Mouse (Mus musculus) heart, embryonic 15.5 days (tissue): ENCODE data around the gene Cend1. TPM values are rescaled to one million over a fixed set of nuclear protein-coding genes. Genes with fewer than 3 reads are reported as not detected.
A peak's percentile ranks its signal among the peaks of the same experiment; 100 is the strongest.

Source experiments
- ATAC-seq: fragments of 200-750 bp; cut with Nextera tagmentation; replicated peaks from 2 replicates; pipeline ENCODE4 v1.8.0; 2017; ENCODE audit warnings: low read depth, moderate TSS enrichment; ENCODE audit not compliant: insufficient number of reproducible peaks, insufficient read depth, low FRiP score
- H3K27ac ChIP-seq: fragments of 300-500 bp; sonication (generic); 2 replicates; pipeline ENCODE4 v1.5.1; 2015; ENCODE audit warnings: mild to moderate bottlenecking, inconsistent platforms
- H3K27me3 ChIP-seq: fragments of 300-500 bp; sonication (generic); 2 replicates; pipeline ENCODE4 v1.6.1; 2015; ENCODE audit warnings: inconsistent platforms
- H3K36me3 ChIP-seq: fragments of 300-500 bp; sonication (generic); 2 replicates; pipeline ENCODE4 v1.6.1; 2015; ENCODE audit warnings: mild to moderate bottlenecking, inconsistent platforms
- H3K4me1 ChIP-seq: fragments of 300-500 bp; sonication (generic); replicated peaks from 2 replicates; pipeline ENCODE4 v1.6.1; 2015; ENCODE audit warnings: inconsistent platforms
- H3K4me2 ChIP-seq: fragments of 300-500 bp; sonication (generic); 2 replicates; pipeline ENCODE4 v1.6.1; 2015; ENCODE audit warnings: inconsistent platforms, mild to moderate bottlenecking, moderate library complexity
- H3K4me3 ChIP-seq: fragments of 300-500 bp; sonication (generic); 2 replicates; pipeline ENCODE4 v1.5.1; 2015; ENCODE audit warnings: mild to moderate bottlenecking, inconsistent platforms
- H3K9ac ChIP-seq: fragments of 300-500 bp; sonication (generic); 2 replicates; pipeline ENCODE4 v1.6.1; 2015; ENCODE audit warnings: mild to moderate bottlenecking, inconsistent platforms
- H3K9me3 ChIP-seq: fragments of 300-500 bp; sonication (generic); replicated peaks from 2 replicates; pipeline ENCODE4 v1.6.1; 2016; ENCODE audit warnings: inconsistent platforms
- WGBS: fragments of 180-500 bp; shearing (Covaris S2); methylation state at CpG from one replicate; pipeline ENCODE4 v1.1.7; 2015; ENCODE audit warnings: mixed read lengths; 5-methylcytosine and 5-hydroxymethylcytosine counted together
- polyA plus RNA-seq: library from polyadenylated mRNA; unstranded; fragments of >200 nt; fragmentation: Nextera tagmentation; extraction: Ambion mirVana; gene quantifications from 2 replicates; pipeline ENCODE4 v1.2.1, GENCODE M21; 2015

Gene Cend1
- polyA plus RNA-seq, 1 experiment from 2014 or later: 4.5 TPM

- ATAC-seq: no peak
- peaks cover 51% of the 10 kb centered on the region for H3K4me1 ChIP-seq
- H3K27me3 ChIP-seq: no peaks in the 10 kb centered on the region
- no peak overlapping the region for H3K27ac ChIP-seq
- H3K9ac ChIP-seq: no peak overlapping the region
- H3K36me3 ChIP-seq: peaks cover 14% of the 10 kb centered on the region
- 27% methylated on average over 6 of the region's 6 CpGs for WGBS
- no peaks in the 10 kb centered on the region for H3K9me3 ChIP-seq
- no peak overlapping the region for H3K4me3 ChIP-seq
- no peak overlapping the region for H3K4me2 ChIP-seq
These were observed 11.3 kb upstream of the Cend1 start for GRCm38 (mm10) chr7:141440613-141441012.

GRCm38 (mm10) chr7:141439811-141440210 lies 10.5 kb upstream of the Cend1 start:
- Histone ChIP-seq H3K4me2 (no peak overlapping the region), H3K27me3 (no peaks in the 10 kb centered on the region), H3K4me3 (no peak overlapping the region), H3K27ac (no peak overlapping the region), H3K4me1 (peaks cover 57% of the 10 kb centered on the region), H3K9ac (no peak overlapping the region), H3K36me3 (peaks cover 14% of the 10 kb centered on the region), H3K9me3 (no peaks in the 10 kb centered on the region)
- ATAC-seq: no peak
- WGBS: 95% methylated on average over 11 of the region's 11 CpGs

- no peaks in the 10 kb centered on the region for H3K9me3 ChIP-seq
- WGBS: 94% methylated on average over 10 of the region's 10 CpGs
- H3K4me3 ChIP-seq: no peak overlapping the region
- no peak for ATAC-seq
- peaks cover 61% of the 10 kb centered on the region for H3K4me1 ChIP-seq
- peaks cover 14% of the 10 kb centered on the region for H3K36me3 ChIP-seq
- no peaks in the 10 kb centered on the region for H3K27me3 ChIP-seq
- no peak overlapping the region; the same call in 1 of the 2 replicates for H3K9ac ChIP-seq
- no peak overlapping the region for H3K4me2 ChIP-seq
- no peak overlapping the region for H3K27ac ChIP-seq
These were observed 9.9 kb upstream of the Cend1 start for GRCm38 (mm10) chr7:141439140-141439679.

GRCm38 (mm10) chr7:141438201-141438968 lies 9.1 kb upstream of the Cend1 start:
- no peak for ATAC-seq
- Histone ChIP-seq H3K9me3 (no peaks in the 10 kb centered on the region), H3K27me3 (no peaks in the 10 kb centered on the region), H3K4me3 (no peak overlapping the region), H3K4me2 (no peak overlapping the region), H3K9ac (no peak overlapping the region), H3K27ac (no peak overlapping the region), H3K4me1 (peaks cover 62% of the 10 kb centered on the region), H3K36me3 (peaks cover 15% of the 10 kb centered on the region)
- 91% methylated on average over 12 of the region's 12 CpGs for WGBS

GRCm38 (mm10) chr7:141437178-141438120 lies 8.2 kb upstream of the Cend1 start, which contains the start of gene Slc25a22:
Gene Slc25a22 (minus strand): TSS chr7:141437892.
- Histone ChIP-seq H3K9ac (peak within 1 kb of the TSS; percentile 71), H3K4me2 (peak within 1 kb of the TSS; percentile 89), H3K27ac (peak within 1 kb of the TSS; percentile 57), H3K36me3 (peaks cover 22% of the 10 kb centered on the region), H3K27me3 (no peaks in the 10 kb centered on the region), H3K4me3 (peak within 1 kb of the TSS; percentile 63), H3K9me3 (no peaks in the 10 kb centered on the region), H3K4me1 (peaks cover 55% of the 10 kb centered on the region)
- WGBS: 6% methylated on average over 53 of the region's 53 CpGs
- peak; percentile 68 for ATAC-seq

GRCm38 (mm10) chr7:141436523-141436892 lies 7.2 kb upstream of the Cend1 start:
- no peaks in the 10 kb centered on the region for H3K27me3 ChIP-seq
- no peak for ATAC-seq
- H3K27ac ChIP-seq: no peak overlapping the region
- peaks cover 22% of the 10 kb centered on the region for H3K36me3 ChIP-seq
- peak overlapping the region; percentile 71; the same call in 1 of the 2 replicates for H3K9ac ChIP-seq
- no peaks in the 10 kb centered on the region for H3K9me3 ChIP-seq
- peaks cover 50% of the 10 kb centered on the region for H3K4me1 ChIP-seq
- WGBS: 65% methylated on average over 2 of the region's 2 CpGs
- H3K4me2 ChIP-seq: peak overlapping the region; percentile 89
- peak overlapping the region; percentile 63 for H3K4me3 ChIP-seq

- Histone ChIP-seq H3K4me1 (peaks cover 47% of the 10 kb centered on the region), H3K9me3 (no peaks in the 10 kb centered on the region), H3K36me3 (peaks cover 22% of the 10 kb centered on the region), H3K4me3 (no peak overlapping the region), H3K27ac (no peak overlapping the region), H3K27me3 (no peaks in the 10 kb centered on the region), H3K4me2 (peak overlapping the region; percentile 86), H3K9ac (no peak overlapping the region)
- ATAC-seq: no peak
- 83% methylated on average over 9 of the region's 9 CpGs for WGBS
These were observed 6.7 kb upstream of the Cend1 start for GRCm38 (mm10) chr7:141435856-141436522.

- Histone ChIP-seq H3K9me3 (no peaks in the 10 kb centered on the region), H3K4me1 (peaks cover 43% of the 10 kb centered on the region), H3K4me3 (peak overlapping the region; percentile 58), H3K27me3 (no peaks in the 10 kb centered on the region), H3K9ac (peak overlapping the region; percentile 61), H3K4me2 (peak overlapping the region; percentile 86), H3K27ac (peak overlapping the region; percentile 69), H3K36me3 (peaks cover 22% of the 10 kb centered on the region)
- 0 out of 2 replicates have a peak, but pooled peaks have one; percentile 11 for ATAC-seq
- 4% methylated on average over 17 of the region's 17 CpGs for WGBS
These were observed 6.0 kb upstream of the Cend1 start for GRCm38 (mm10) chr7:141435129-141435855.

GRCm38 (mm10) chr7:141434464-141434863 lies 5.2 kb upstream of the Cend1 start:
- Histone ChIP-seq H3K9ac (peak overlapping the region; percentile 61), H3K27me3 (no peaks in the 10 kb centered on the region), H3K27ac (peak overlapping the region; percentile 69), H3K9me3 (no peaks in the 10 kb centered on the region), H3K4me2 (peak overlapping the region; percentile 86), H3K4me1 (peaks cover 51% of the 10 kb centered on the region), H3K36me3 (peaks cover 22% of the 10 kb centered on the region), H3K4me3 (peak overlapping the region; percentile 58)
- 12% methylated on average over 8 of the region's 8 CpGs for WGBS
- no peak for ATAC-seq
